8 mouse cellular contexts compared by ENCODE assay signal in genomic region chr12:70110375-70111116, GRCm38 (mm10). TPM values are rescaled to one million over a fixed set of nuclear protein-coding genes. Genes with fewer than 3 reads are reported as not detected.
DNase-seq lines count a peak whose midpoint lies in the region; ATAC-seq and TF ChIP-seq lines count a peak whose summit lies in the region.

No protein-coding gene starts in this region.

- peak overlapping the region; percentile 73 for H3K4me3 ChIP-seq in layer of hippocampus, adult 2 months
- peak overlapping the region; percentile 64 for H3K4me3 ChIP-seq in forebrain, postnatal 0 days (ENCODE audit: low read depth, low read length)
- H3K4me3 ChIP-seq in limb, embryonic 12.5 days (replicated peaks): peak overlapping the region; percentile 87
- peak overlapping the region; percentile 84 for H3K4me3 ChIP-seq in neural tube, embryonic 15.5 days (replicated peaks)

- peak overlapping the region; percentile 92 for H3K9ac ChIP-seq in forebrain, postnatal 0 days
- peak overlapping the region; percentile 81 for H3K9ac ChIP-seq in limb, embryonic 12.5 days (replicated peaks)
- H3K9ac ChIP-seq in neural tube, embryonic 15.5 days (replicated peaks): peak overlapping the region; percentile 90

- 12% methylated on average over 23 of the region's 23 CpGs for WGBS in forebrain, postnatal 0 days
- 11% methylated on average over 23 of the region's 23 CpGs for WGBS in limb, embryonic 12.5 days
- WGBS in neural tube, embryonic 15.5 days: 6% methylated on average over 23 of the region's 23 CpGs

- peak overlapping the region; percentile 79 for H3K4me2 ChIP-seq in forebrain, postnatal 0 days (ENCODE audit: low read depth)
- peak overlapping the region; percentile 92 for H3K4me2 ChIP-seq in limb, embryonic 12.5 days
- peak overlapping the region; percentile 86 for H3K4me2 ChIP-seq in neural tube, embryonic 15.5 days

- no peaks in the 10 kb centered on the region for H3K36me3 ChIP-seq in forebrain, postnatal 0 days (ENCODE audit: insufficient read depth)
- no peaks in the 10 kb centered on the region for H3K36me3 ChIP-seq in limb, embryonic 12.5 days
- no peaks in the 10 kb centered on the region for H3K36me3 ChIP-seq in neural tube, embryonic 15.5 days

- peak overlapping the region; percentile 97 for H3K27ac ChIP-seq in layer of hippocampus, adult 2 months
- H3K27ac ChIP-seq in forebrain, postnatal 0 days (ENCODE audit: low read depth, low read length): peak overlapping the region; percentile 94
- H3K27ac ChIP-seq in limb, embryonic 12.5 days: no peak overlapping the region
- peak overlapping the region; percentile 90 for H3K27ac ChIP-seq in neural tube, embryonic 15.5 days (replicated peaks)

- peak in 1 of 2 experiments; percentile 41 for DNase-seq in layer of hippocampus, adult 2 months (ENCODE audit: low spot score in 2 of 2)
- no peak for DNase-seq in layer of hippocampus, adult 9-11 months
- DNase-seq in MN1 (ENCODE audit: low spot score): peak; percentile 18
- peak; percentile 43 for DNase-seq in forebrain, postnatal 0 days
- DNase-seq in adrenal gland, adult (ENCODE audit: inconsistent age in 2 of 2, low spot score in 1 of 2): no peak
- no peak for DNase-seq in adrenal gland, postnatal 36 days

- no peak for TF ChIP-seq CTCF in layer of hippocampus, adult 2 months (conservative IDR thresholded peaks at IDR 0.05)
- TF ChIP-seq CTCF in forebrain, postnatal 0 days (IDR thresholded peaks at IDR 0.05; ENCODE audit: low read depth): no peak

- no peaks in the 10 kb centered on the region for H3K27me3 ChIP-seq in forebrain, postnatal 0 days (ENCODE audit: insufficient read depth, low read length)
- peaks cover 18% of the 10 kb centered on the region for H3K27me3 ChIP-seq in limb, embryonic 12.5 days
- no peaks in the 10 kb centered on the region for H3K27me3 ChIP-seq in neural tube, embryonic 15.5 days (replicated peaks)

- no peaks in the 10 kb centered on the region for H3K9me3 ChIP-seq in forebrain, postnatal 0 days (ENCODE audit: low read length)
- no peaks in the 10 kb centered on the region for H3K9me3 ChIP-seq in limb, embryonic 12.5 days
- no peaks in the 10 kb centered on the region for H3K9me3 ChIP-seq in neural tube, embryonic 15.5 days (replicated peaks)

- ATAC-seq in forebrain, postnatal 0 days: peak; percentile 0; the same call in 1 of the 2 replicates
- ATAC-seq in limb, embryonic 12.5 days (ENCODE audit: insufficient number of reproducible peaks, insufficient read depth, low FRiP score, low TSS enrichment, low read depth): no peak
- ATAC-seq in neural tube, embryonic 15.5 days (ENCODE audit: low FRiP score): peak; percentile 15; the same call in 1 of the 2 replicates

- peaks cover 19% of the 10 kb centered on the region; the same call in 1 of the 2 replicates for H3K4me1 ChIP-seq in forebrain, postnatal 0 days (ENCODE audit: insufficient read depth)
- H3K4me1 ChIP-seq in limb, embryonic 12.5 days (replicated peaks): peaks cover 31% of the 10 kb centered on the region
- H3K4me1 ChIP-seq in neural tube, embryonic 15.5 days: peaks cover 58% of the 10 kb centered on the region

RNA-seq across cellular contexts. Expression of gene Nin, which starts 3.0 kb away (rescaled TPM):
- 10 to 100 TPM; 61.9 to 79.5 TPM for total RNA-seq in layer of hippocampus, adult 2 months (2021)
- total RNA-seq in forebrain, postnatal 0 days (2014; rRNA removed): 28.4 and 36.9 TPM in 2 replicates
- 5.6 and 8.5 TPM in 2 replicates for polyA plus RNA-seq in forebrain, postnatal 0 days (2015; fragmentation: Nextera tagmentation; extraction: Ambion mirVana)
- 11.4 and 12.0 TPM in 2 replicates for polyA plus RNA-seq in limb, embryonic 12.5 days (2016; fragmentation: Nextera tagmentation; extraction: Ambion mirVana)
- 9.1 and 10.6 TPM in 2 replicates for polyA plus RNA-seq in neural tube, embryonic 15.5 days (2015; fragmentation: Nextera tagmentation; extraction: Ambion mirVana)
- 10 to 100 TPM; 31.2 to 39.4 TPM for total RNA-seq in adrenal gland, postnatal 36 days (2021)

RNA-seq across cellular contexts. Expression of gene Abhd12b, which starts 43.4 kb away (rescaled TPM):
- not detected for total RNA-seq in layer of hippocampus, adult 2 months (2021)
- 0.08 TPM in 1 of 2 replicates, not detected in the other for total RNA-seq in forebrain, postnatal 0 days (2014; rRNA removed)
- polyA plus RNA-seq in forebrain, postnatal 0 days (2015; fragmentation: Nextera tagmentation; extraction: Ambion mirVana): 0.13 TPM in 1 of 2 replicates, not detected in the other
- polyA plus RNA-seq in limb, embryonic 12.5 days (2016; fragmentation: Nextera tagmentation; extraction: Ambion mirVana): not detected in 2 replicates
- polyA plus RNA-seq in neural tube, embryonic 15.5 days (2015; fragmentation: Nextera tagmentation; extraction: Ambion mirVana): 0.20 and 0.22 TPM in 2 replicates
- total RNA-seq in adrenal gland, postnatal 36 days (2021): not detected

Comparison
In these comparisons a context has a peak if more than half of its experiments do, and no peak if none do; other contexts are left out.
1. DNase-seq: peak in MN1 (single experiment) and forebrain, postnatal 0 days (single experiment); none in layer of hippocampus, adult 9-11 months (single experiment), adrenal gland, adult (0 of 2) and adrenal gland, postnatal 36 days (0 of 2).
2. Peak in every context shown above with its lines, with median percentiles within 50 percentile points of each other: H3K4me3 ChIP-seq, H3K4me2 ChIP-seq and H3K9ac ChIP-seq.